In the genomic region with DNA sequence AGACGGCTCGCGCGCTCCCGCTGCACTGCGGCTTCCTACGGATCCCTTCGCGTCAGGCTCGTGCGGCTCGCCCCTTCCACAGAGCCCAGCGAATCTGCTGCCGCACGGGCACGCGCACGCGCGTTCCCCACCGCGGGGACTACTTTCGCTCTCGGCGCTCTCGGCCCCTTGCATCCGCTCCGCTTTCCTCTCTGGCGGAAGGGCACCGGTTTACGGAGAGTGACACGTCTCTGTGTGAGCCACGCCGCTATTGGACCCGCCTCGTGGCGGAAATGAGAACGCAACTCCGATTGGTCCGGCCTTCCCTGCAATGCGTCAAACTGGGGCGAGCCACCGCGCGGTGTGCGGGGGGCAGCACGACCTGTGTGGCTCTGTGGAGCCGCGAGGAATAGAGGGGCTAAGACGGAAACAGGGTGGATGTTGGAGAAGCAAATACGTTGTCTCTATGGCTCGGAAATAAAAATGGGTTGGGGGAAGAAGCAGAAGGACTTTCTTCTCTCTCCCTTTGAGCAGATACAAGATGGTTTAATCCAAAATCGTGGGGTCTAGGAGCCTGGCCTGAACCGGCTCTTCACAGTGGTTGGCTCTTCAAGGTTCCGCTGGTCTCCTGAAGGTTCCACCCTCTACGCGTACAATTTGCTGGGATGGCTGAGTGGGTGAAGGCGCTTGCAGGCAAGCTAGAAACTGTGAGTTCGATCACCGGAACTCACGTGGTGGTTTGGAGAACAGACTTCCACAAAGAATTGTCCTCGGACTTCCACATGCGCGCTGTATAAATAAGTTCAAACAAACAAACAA, we compare ENCODE assay signal across 8 mouse cellular contexts. TPM values are rescaled to one million over a fixed set of nuclear protein-coding genes. Genes with fewer than 3 reads are reported as not detected.
A peak's percentile ranks its signal among the peaks of the same experiment; 100 is the strongest.
DNase-seq lines count a peak whose midpoint lies in the region; ATAC-seq and TF ChIP-seq lines count a peak whose summit lies in the region.

A gene (minus strand): TSS at position 78 of the 798 bp plus-strand sequence.

- 2% methylated on average over 63 of the region's 64 CpGs for WGBS in forebrain, embryonic 16.5 days
- 2% methylated on average over 63 of the region's 64 CpGs for WGBS in lung, embryonic 14.5 days
- WGBS in olfactory bulb, adult 2 months = 1% methylated on average over 64 of the region's 64 CpGs
- 3% methylated on average over 64 of the region's 64 CpGs for WGBS in thymus, adult 2 months

- peaks cover 3% of the 10 kb centered on the region; the same call in 1 of the 2 replicates for H3K27me3 ChIP-seq in G1E (ENCODE audit: insufficient read depth, low read length)
- no peaks in the 10 kb centered on the region for H3K27me3 ChIP-seq in forebrain, embryonic 16.5 days (replicated peaks; ENCODE audit: control insufficient read depth, insufficient read depth, low read length)
- H3K27me3 ChIP-seq in lung, embryonic 14.5 days (ENCODE audit: insufficient read depth, low read length) = no peaks in the 10 kb centered on the region
- no peaks in the 10 kb centered on the region for H3K27me3 ChIP-seq in thymus, adult 2 months (ENCODE audit: control insufficient read depth, insufficient read depth, low read length)

- H3K4me2 ChIP-seq in forebrain, embryonic 16.5 days (ENCODE audit: low read length) = peak within 1 kb of the TSS; percentile 91
- peak within 1 kb of the TSS; percentile 97 for H3K4me2 ChIP-seq in lung, embryonic 14.5 days

- TF ChIP-seq CTCF in G1E (IDR thresholded peaks at IDR 0.05; ENCODE audit: low read depth, low read length) = no peak
- TF ChIP-seq CTCF in layer of hippocampus, adult 2 months (conservative IDR thresholded peaks at IDR 0.05) = peak; percentile 32
- TF ChIP-seq CTCF in lung, embryonic 14.5 days (IDR thresholded peaks at IDR 0.05; ENCODE audit: low read depth) = peak; percentile 43
- no peak for TF ChIP-seq CTCF in olfactory bulb, adult 2 months (IDR thresholded peaks at IDR 0.05; ENCODE audit: insufficient read depth, low read depth, low read length)
- TF ChIP-seq CTCF in thymus, adult 2 months (IDR thresholded peaks at IDR 0.05; ENCODE audit: borderline replicate concordance, control insufficient read depth, extremely low read depth, insufficient read depth, low read length, poor library complexity) = peak; percentile 54; the same call in 1 of the 2 replicates

- H3K9ac ChIP-seq in forebrain, embryonic 16.5 days (replicated peaks; ENCODE audit: low read depth, low read length) = peak within 1 kb of the TSS; percentile 99
- peak within 1 kb of the TSS; percentile 83 for H3K9ac ChIP-seq in lung, embryonic 14.5 days

- 0 out of 2 replicates have a peak, but pooled peaks have one; percentile 15 for TF ChIP-seq POLR2A in olfactory bulb, adult 2 months (IDR thresholded peaks at IDR 0.05; ENCODE audit: insufficient read depth, low read depth, low read length)
- TF ChIP-seq POLR2A in thymus, adult 2 months (IDR thresholded peaks at IDR 0.05; ENCODE audit: control insufficient read depth, extremely low read depth, insufficient read depth, low read length, poor library complexity) = peak; percentile 49

- H3K36me3 ChIP-seq in G1E (replicated peaks) = peaks cover 32% of the 10 kb centered on the region
- no peaks in the 10 kb centered on the region for H3K36me3 ChIP-seq in forebrain, embryonic 16.5 days (ENCODE audit: control insufficient read depth, insufficient read depth)
- peaks cover 27% of the 10 kb centered on the region for H3K36me3 ChIP-seq in lung, embryonic 14.5 days (ENCODE audit: insufficient read depth)
- 0 out of 2 replicates have a peak, but pooled peaks cover 3% of the 10 kb centered on the region for H3K36me3 ChIP-seq in thymus, adult 2 months (ENCODE audit: control insufficient read depth, insufficient read depth, low read length)

- H3K4me3 ChIP-seq in G1E (ENCODE audit: low read depth, low read length) = peak within 1 kb of the TSS; percentile 86
- H3K4me3 ChIP-seq in forebrain, embryonic 16.5 days (replicated peaks; ENCODE audit: low read length) = peak within 1 kb of the TSS; percentile 89
- peak within 1 kb of the TSS; percentile 83 for H3K4me3 ChIP-seq in layer of hippocampus, adult 2 months
- peak within 1 kb of the TSS; percentile 69 for H3K4me3 ChIP-seq in lung, embryonic 14.5 days (ENCODE audit: low read depth, low read length)
- peak within 1 kb of the TSS; percentile 89 for H3K4me3 ChIP-seq in olfactory bulb, adult 2 months (ENCODE audit: insufficient read depth, low read depth, low read length)
- peak within 1 kb of the TSS; percentile 79 for H3K4me3 ChIP-seq in thymus, adult 2 months (ENCODE audit: control insufficient read depth, insufficient read depth, low read length)

- peak; percentile 81 for ATAC-seq in G1E (ENCODE audit: extremely low read depth, insufficient number of reproducible peaks, low FRiP score, poor library complexity, severe bottlenecking)
- peak; percentile 91 for ATAC-seq in forebrain, embryonic 16.5 days
- peak; percentile 93 for ATAC-seq in lung, embryonic 14.5 days (ENCODE audit: insufficient read depth)

- peaks cover 39% of the 10 kb centered on the region for H3K4me1 ChIP-seq in G1E (ENCODE audit: insufficient read depth, low read depth, low read length)
- H3K4me1 ChIP-seq in forebrain, embryonic 16.5 days (replicated peaks; ENCODE audit: control insufficient read depth, insufficient read depth, low read length) = peaks cover 39% of the 10 kb centered on the region
- H3K4me1 ChIP-seq in lung, embryonic 14.5 days (ENCODE audit: insufficient read depth) = peaks cover 17% of the 10 kb centered on the region
- peaks cover 33% of the 10 kb centered on the region for H3K4me1 ChIP-seq in olfactory bulb, adult 2 months (ENCODE audit: control insufficient read depth, insufficient read depth, low read length)
- H3K4me1 ChIP-seq in thymus, adult 2 months (replicated peaks; ENCODE audit: control insufficient read depth, insufficient read depth, low read length) = peaks cover 18% of the 10 kb centered on the region

- no peaks in the 10 kb centered on the region for H3K9me3 ChIP-seq in G1E (replicated peaks)
- H3K9me3 ChIP-seq in forebrain, embryonic 16.5 days (ENCODE audit: control insufficient read depth, low read length) = no peaks in the 10 kb centered on the region
- H3K9me3 ChIP-seq in lung, embryonic 14.5 days (ENCODE audit: low read depth, low read length) = no peaks in the 10 kb centered on the region

- H3K27ac ChIP-seq in forebrain, embryonic 16.5 days (ENCODE audit: low read length) = peak within 1 kb of the TSS; percentile 100
- H3K27ac ChIP-seq in layer of hippocampus, adult 2 months = peak within 1 kb of the TSS; percentile 100
- H3K27ac ChIP-seq in lung, embryonic 14.5 days (ENCODE audit: low read depth) = peak within 1 kb of the TSS; percentile 96
- H3K27ac ChIP-seq in olfactory bulb, adult 2 months (ENCODE audit: insufficient read depth, low read depth, low read length) = peak within 1 kb of the TSS; percentile 100
- peak within 1 kb of the TSS; percentile 87 for H3K27ac ChIP-seq in thymus, adult 2 months (ENCODE audit: control insufficient read depth, insufficient read depth, low read length)

- intact Hi-C loops in heart, postnatal 36 days (cut with DNase I) = no loop called here

- peak; percentile 94 for DNase-seq in G1E (ENCODE audit: low spot score)
- DNase-seq in cerebellum, adult 18-20 months = peak; percentile 97 to 100
- peak; percentile 99 to 100 for DNase-seq in heart, postnatal 36 days
- peak; percentile 99 to 100 for DNase-seq in layer of hippocampus, adult 2 months (ENCODE audit: low spot score in 2 of 2)
- peak; percentile 100 for DNase-seq in lung, embryonic 14.5 days
- peak; percentile 99 for DNase-seq in thymus, adult 2 months

RNA-seq across cellular contexts. Expression of the gene that starts here (rescaled TPM):
- total RNA-seq in G1E (2014; fragmentation: Nextera tagmentation) (157 and 166 TPM in 2 replicates), G1E (2017) (313 and 344 TPM in 2 replicates)
- 792 and 815 TPM in 2 replicates for polyA plus RNA-seq in G1E (2012)
- polyA plus RNA-seq in forebrain, embryonic 16.5 days (2015; fragmentation: Nextera tagmentation; extraction: Ambion mirVana) = 308 and 333 TPM in 2 replicates
- 100 to 1,000 TPM; 182 to 193 TPM for total RNA-seq in heart, postnatal 36 days (2021)
- 1,000 to 10,000 TPM; 2,074 to 2,160 TPM for total RNA-seq in layer of hippocampus, adult 2 months (2021)
- polyA plus RNA-seq in lung, embryonic 14.5 days (2014; fragmentation: Nextera tagmentation; extraction: Ambion mirVana) = 139 and 155 TPM in 2 replicates
- 1,020 and 1,388 TPM in 2 replicates for polyA plus RNA-seq in olfactory bulb, adult 2 months (2012; ENCODE audit: insufficient read depth, insufficient read length, low replicate concordance, missing spikeins)
- polyA plus RNA-seq in thymus, adult 2 months (2012; rRNA removed) = 398 and 475 TPM in 2 replicates

Comparison
In these comparisons a context has a peak if more than half of its experiments do, and no peak if none do; other contexts are left out.
1. Peak in every context shown above with its lines: DNase-seq, ATAC-seq, H3K4me3 ChIP-seq and H3K27ac ChIP-seq.
2. RNA of the gene that starts here (total RNA-seq): 2,074 to 2,160 TPM in layer of hippocampus, adult 2 months; 157 to 344 TPM in G1E and 182 to 193 TPM in heart, postnatal 36 days; every median in the first group is over 4 times any median in the second.
3. CTCF ChIP-seq: peak in layer of hippocampus, adult 2 months (single experiment), lung, embryonic 14.5 days (single experiment) and thymus, adult 2 months (single experiment); none in G1E (single experiment) and olfactory bulb, adult 2 months (single experiment).